Mouse (Mus musculus) heart, adult 2 months (tissue): ENCODE measurements around the gene Igfbp2. TPM values are rescaled to one million over a fixed set of nuclear protein-coding genes. Genes with fewer than 3 reads are reported as not detected.

Experiments used
- DNase-seq, 2 experiments: peaks; one replicate each; pipeline ENCODE4 v3.0.0; 2021
- H3K27ac ChIP-seq: fragments of 200-600 bp; 2 replicates; pipeline ENCODE4 v1.8.1; 2022
- H3K27me3 ChIP-seq: fragments of 200-500 bp; 2 replicates; pipeline ENCODE4 v1.6.1; 2012; ENCODE audit warnings: mild to moderate bottlenecking, low read length, inconsistent platforms, mixed read lengths; ENCODE audit not compliant: control insufficient read depth, insufficient read depth
- H3K36me3 ChIP-seq: fragments of 200-500 bp; 2 replicates; pipeline ENCODE4 v1.6.1; 2012; ENCODE audit warnings: low read length, inconsistent platforms; ENCODE audit not compliant: control insufficient read depth, insufficient read depth
- H3K4me1 ChIP-seq: fragments of 200-500 bp; 2 replicates; pipeline ENCODE4 v1.6.1; 2011; ENCODE audit warnings: low read length; ENCODE audit not compliant: control insufficient read depth, insufficient read depth
- H3K4me3 ChIP-seq: fragments of 200-600 bp; 2 replicates; pipeline ENCODE4 v1.8.1; 2022
- H3K79me2 ChIP-seq: fragments of 200-500 bp; replicated peaks from 2 replicates; pipeline ENCODE4 v1.6.1; 2012; ENCODE audit warnings: mild to moderate bottlenecking, inconsistent platforms, low read length, moderate library complexity, mixed read lengths; ENCODE audit not compliant: control insufficient read depth, insufficient read depth
- H3K9ac ChIP-seq: fragments of 200-500 bp; 2 replicates; pipeline ENCODE4 v1.6.1; 2012; ENCODE audit warnings: low read depth, mild to moderate bottlenecking, control low read depth, inconsistent platforms, low read length, mixed read lengths
- CTCF ChIP-seq: fragments of 200-600 bp; IDR thresholded peaks from 2 replicates; pipeline ENCODE4 v1.8.1; 2022; ENCODE audit warnings: antibody characterized with exemption, mild to moderate bottlenecking, moderate library complexity
- EP300 ChIP-seq: fragments of 200-500 bp; IDR thresholded peaks from 2 replicates; pipeline ENCODE4 v1.6.1; 2011; ENCODE audit warnings: low read depth, low read length, control low read depth; ENCODE audit not compliant: insufficient read depth
- POLR2A ChIP-seq: fragments of 200-500 bp; IDR thresholded peaks from 2 replicates; pipeline ENCODE4 v1.6.1; 2011; ENCODE audit warnings: mild to moderate bottlenecking, low read depth, low read length, control low read depth; ENCODE audit not compliant: insufficient read depth
- WGBS: fragments of 180-500 bp; shearing (Covaris S2); methylation state at CpG from one replicate; pipeline ENCODE4 v1.1.7; 2018; 5-methylcytosine and 5-hydroxymethylcytosine counted together
- intact Hi-C: fragments of 180-260 bp; cut with DNase I; formaldehyde crosslinking; loops from one replicate; pipeline ENCODE4 v1.15.1; 2025
- polyA plus RNA-seq: library from polyadenylated mRNA; depleted of rRNA; stranded (reverse); fragments of >200 nt; gene quantifications from 2 replicates; pipeline ENCODE4 v1.2.3, GENCODE M21; 2012
- total RNA-seq, 2 experiments: library from RNA; stranded (reverse); gene quantifications; 2 replicates each; pipeline ENCODE4 v1.2.3; 2021

The Igfbp2 gene
- total and polyA plus RNA-seq, 3 experiments: 0.30 to 2.6 TPM; not detected in 1

- no peak for DNase-seq
- H3K4me3 ChIP-seq: no peak overlapping the region
- peaks cover 2% of the 10 kb centered on the region for H3K4me1 ChIP-seq
- WGBS: 44% methylated on average over 3 of the region's 3 CpGs
- no peak overlapping the region for H3K27ac ChIP-seq
- H3K36me3 ChIP-seq: no peaks in the 10 kb centered on the region
- intact Hi-C loops: loop anchor here (5.0 kb wide), 3 partner anchors 166 to 311 kb away; no protein-coding TSS in a partner anchor
- 0 out of 2 replicates have a peak, but pooled peaks cover 2% of the 10 kb centered on the region for H3K27me3 ChIP-seq
- TF ChIP-seq CTCF (peak; percentile 66), POLR2A (no peak)
- H3K79me2 ChIP-seq: no peaks in the 10 kb centered on the region
- no peak overlapping the region for H3K9ac ChIP-seq
Observed at GRCm38 (mm10) chr1:72876111-72876510, 51.8 kb downstream of the Igfbp2 start.

GRCm38 (mm10) chr1:72877892-72878291 lies 53.6 kb downstream of the Igfbp2 start:
- TF ChIP-seq EP300 (peak; percentile 86), CTCF (no peak; the same call in none of the 2 replicates), POLR2A (no peak)
- Histone ChIP-seq H3K27me3 (0 out of 2 replicates have a peak, but pooled peaks cover 2% of the 10 kb centered on the region), H3K79me2 (no peaks in the 10 kb centered on the region), H3K4me1 (peaks cover 2% of the 10 kb centered on the region), H3K27ac (no peak overlapping the region), H3K4me3 (no peak overlapping the region), H3K36me3 (no peaks in the 10 kb centered on the region), H3K9ac (peak overlapping the region; percentile 28; the same call in 1 of the 2 replicates)
- WGBS: 0% methylated on average over 3 of the region's 3 CpGs
- peak in 1 of 2 experiments; percentile 40 for DNase-seq
- intact Hi-C loops: loop anchor here (1.0 to 5.0 kb wide), 4 partner anchors 164 to 396 kb away; no protein-coding TSS in a partner anchor

GRCm38 (mm10) chr1:72878473-72879318 lies 54.4 kb downstream of the Igfbp2 start:
- no peak for DNase-seq
- TF ChIP-seq CTCF (no peak), POLR2A (no peak), EP300 (no peak)
- no peak overlapping the region for H3K4me3 ChIP-seq
- WGBS: 77% methylated on average over 25 of the region's 25 CpGs
- H3K4me1 ChIP-seq: peaks cover 2% of the 10 kb centered on the region
- intact Hi-C loops: loop anchor here (1.0 to 5.0 kb wide), 4 partner anchors 164 to 396 kb away; no protein-coding TSS in a partner anchor
- 0 out of 2 replicates have a peak, but pooled peaks cover 2% of the 10 kb centered on the region for H3K27me3 ChIP-seq
- no peaks in the 10 kb centered on the region for H3K79me2 ChIP-seq
- H3K36me3 ChIP-seq: no peaks in the 10 kb centered on the region
- H3K27ac ChIP-seq: no peak overlapping the region
- no peak overlapping the region for H3K9ac ChIP-seq

GRCm38 (mm10) chr1:72879319-72879634 lies 55.0 kb downstream of the Igfbp2 start:
- H3K27ac ChIP-seq: no peak overlapping the region
- H3K9ac ChIP-seq: no peak overlapping the region
- H3K27me3 ChIP-seq: 0 out of 2 replicates have a peak, but pooled peaks cover 2% of the 10 kb centered on the region
- no peak overlapping the region for H3K4me3 ChIP-seq
- DNase-seq: no peak
- TF ChIP-seq CTCF: peak; percentile 56
- no peak for TF ChIP-seq EP300
- no peaks in the 10 kb centered on the region for H3K36me3 ChIP-seq
- intact Hi-C loops: loop anchor here (5.0 kb wide), 3 partner anchors 163 to 308 kb away; no protein-coding TSS in a partner anchor
- no peaks in the 10 kb centered on the region for H3K79me2 ChIP-seq
- peaks cover 2% of the 10 kb centered on the region for H3K4me1 ChIP-seq
- WGBS: 81% methylated on average over 4 of the region's 4 CpGs

GRCm38 (mm10) chr1:72885111-72885818 lies 61.0 kb downstream of the Igfbp2 start:
- TF ChIP-seq EP300 (no peak), CTCF (no peak), POLR2A (no peak)
- 88% methylated on average over 11 of the region's 11 CpGs for WGBS
- no peaks in the 10 kb centered on the region for H3K36me3 ChIP-seq
- DNase-seq: no peak
- no peaks in the 10 kb centered on the region for H3K27me3 ChIP-seq
- H3K79me2 ChIP-seq: no peaks in the 10 kb centered on the region
- intact Hi-C loops: no loop called here
- H3K27ac ChIP-seq: no peak overlapping the region
- H3K9ac ChIP-seq: no peak overlapping the region
- H3K4me1 ChIP-seq: peaks cover 1% of the 10 kb centered on the region; the same call in 1 of the 2 replicates
- H3K4me3 ChIP-seq: no peak overlapping the region

GRCm38 (mm10) chr1:72885819-72886169 lies 61.5 kb downstream of the Igfbp2 start:
- TF ChIP-seq CTCF (no peak), EP300 (peak; percentile 74; the same call in 1 of the 2 replicates), POLR2A (no peak)
- no peak overlapping the region for H3K4me3 ChIP-seq
- no peaks in the 10 kb centered on the region for H3K79me2 ChIP-seq
- peak; percentile 71 to 72 for DNase-seq
- intact Hi-C loops: no loop called here
- H3K27me3 ChIP-seq: no peaks in the 10 kb centered on the region
- H3K4me1 ChIP-seq: peaks cover 1% of the 10 kb centered on the region; the same call in 1 of the 2 replicates
- WGBS: 75% methylated on average over 7 of the region's 7 CpGs
- no peak overlapping the region for H3K9ac ChIP-seq
- H3K27ac ChIP-seq: no peak overlapping the region
- no peaks in the 10 kb centered on the region for H3K36me3 ChIP-seq
